Mouse (Mus musculus): Measurements from ENCODE around the gene Prss16. TPM values are rescaled to one million over a fixed set of nuclear protein-coding genes. Genes with fewer than 3 reads are reported as not detected.

The Prss16 gene
- polyA plus RNA-seq, 1 experiment from 2014 or later, result 0.14 TPM

- H3K9me3 ChIP-seq, result no peaks in the 10 kb centered on the region
- peak overlapping the region; percentile 49 for H3K9ac ChIP-seq (replicated peaks)
- no peaks in the 10 kb centered on the region for H3K27me3 ChIP-seq
- 42% methylated on average over 5 of the region's 5 CpGs for WGBS
- H3K4me2 ChIP-seq (replicated peaks), result peak overlapping the region; percentile 53
- peaks cover 20% of the 10 kb centered on the region for H3K4me1 ChIP-seq
- peak overlapping the region; percentile 46; the same call in 1 of the 2 replicates for H3K4me3 ChIP-seq
- no peak overlapping the region for H3K27ac ChIP-seq (replicated peaks)
- ATAC-seq (replicated peaks), result no peak
- no peaks in the 10 kb centered on the region for H3K36me3 ChIP-seq
These were observed 24.4 kb upstream of the Prss16 start for GRCm38 (mm10) chr13:22033741-22034442.

- no peak overlapping the region for H3K9ac ChIP-seq (replicated peaks)
- no peak for ATAC-seq (replicated peaks)
- H3K36me3 ChIP-seq, result no peaks in the 10 kb centered on the region
- no peaks in the 10 kb centered on the region for H3K9me3 ChIP-seq
- no peaks in the 10 kb centered on the region for H3K27me3 ChIP-seq
- 12% methylated on average over 4 of the region's 4 CpGs for WGBS
- no peak overlapping the region for H3K4me2 ChIP-seq (replicated peaks)
- H3K27ac ChIP-seq (replicated peaks), result no peak overlapping the region
- peaks cover 19% of the 10 kb centered on the region for H3K4me1 ChIP-seq
- H3K4me3 ChIP-seq, result no peak overlapping the region
These were observed 21.0 kb upstream of the Prss16 start for GRCm38 (mm10) chr13:22030493-22030892.

- Histone ChIP-seq H3K4me3 (no peak overlapping the region), H3K36me3 (no peaks in the 10 kb centered on the region), H3K4me1 (peaks cover 18% of the 10 kb centered on the region), H3K27ac (replicated peaks) (no peak overlapping the region), H3K9ac (replicated peaks) (no peak overlapping the region), H3K27me3 (no peaks in the 10 kb centered on the region), H3K9me3 (no peaks in the 10 kb centered on the region), H3K4me2 (replicated peaks) (no peak overlapping the region)
- 29% methylated on average over 8 of the region's 8 CpGs for WGBS
- ATAC-seq (replicated peaks), result no peak
These were observed 20.4 kb upstream of the Prss16 start for GRCm38 (mm10) chr13:22029928-22030327.

- H3K4me1 ChIP-seq, result peaks cover 11% of the 10 kb centered on the region
- no peaks in the 10 kb centered on the region for H3K27me3 ChIP-seq
- H3K9ac ChIP-seq (replicated peaks), result peak overlapping the region; percentile 64
- peak overlapping the region; percentile 80 for H3K27ac ChIP-seq (replicated peaks)
- WGBS, result under 1% methylated on average over 40 of the region's 40 CpGs
- ATAC-seq (replicated peaks), result peak; percentile 70
- peak overlapping the region; percentile 63 for H3K4me2 ChIP-seq (replicated peaks)
- no peaks in the 10 kb centered on the region for H3K36me3 ChIP-seq
- no peaks in the 10 kb centered on the region for H3K9me3 ChIP-seq
- H3K4me3 ChIP-seq, result peak overlapping the region; percentile 57
These were observed 19.3 kb upstream of the Prss16 start for GRCm38 (mm10) chr13:22028673-22029460.

- H3K4me2 ChIP-seq (replicated peaks), result peak overlapping the region; percentile 63
- peak overlapping the region; percentile 41 for H3K9ac ChIP-seq (replicated peaks)
- peaks cover 20% of the 10 kb centered on the region for H3K4me1 ChIP-seq
- H3K27me3 ChIP-seq, result no peaks in the 10 kb centered on the region
- no peaks in the 10 kb centered on the region for H3K9me3 ChIP-seq
- ATAC-seq (replicated peaks), result peak; percentile 69
- H3K4me3 ChIP-seq, result peak overlapping the region; percentile 49
- peak overlapping the region; percentile 67 for H3K27ac ChIP-seq (replicated peaks)
- no peaks in the 10 kb centered on the region for H3K36me3 ChIP-seq
- 1% methylated on average over 35 of the region's 35 CpGs for WGBS
These were observed 16.8 kb upstream of the Prss16 start for GRCm38 (mm10) chr13:22026058-22027031.

GRCm38 (mm10) chr13:22022241-22022640 is 12.7 kb upstream of the Prss16 start:
- H3K36me3 ChIP-seq, result no peaks in the 10 kb centered on the region
- peak overlapping the region; percentile 63 for H3K4me2 ChIP-seq (replicated peaks)
- peak; percentile 48 for ATAC-seq (replicated peaks)
- WGBS, result 0% methylated on average over 9 of the region's 9 CpGs
- H3K4me3 ChIP-seq, result peak overlapping the region; percentile 39
- H3K9ac ChIP-seq (replicated peaks), result no peak overlapping the region
- H3K27me3 ChIP-seq, result peaks cover 29% of the 10 kb centered on the region
- H3K4me1 ChIP-seq, result peaks cover 32% of the 10 kb centered on the region
- no peak overlapping the region for H3K27ac ChIP-seq (replicated peaks)
- no peaks in the 10 kb centered on the region for H3K9me3 ChIP-seq

- no peaks in the 10 kb centered on the region for H3K9me3 ChIP-seq
- peak overlapping the region; percentile 39 for H3K4me3 ChIP-seq
- peak overlapping the region; percentile 63 for H3K4me2 ChIP-seq (replicated peaks)
- peaks cover 32% of the 10 kb centered on the region for H3K4me1 ChIP-seq
- 0 out of 2 replicates have a peak overlapping the region, but pooled peaks have one; percentile 13 for H3K9ac ChIP-seq (replicated peaks)
- under 1% methylated on average over 11 of the region's 11 CpGs for WGBS
- no peak overlapping the region for H3K27ac ChIP-seq (replicated peaks)
- no peak for ATAC-seq (replicated peaks)
- peaks cover 34% of the 10 kb centered on the region for H3K27me3 ChIP-seq
- no peaks in the 10 kb centered on the region for H3K36me3 ChIP-seq
These were observed 12.0 kb upstream of the Prss16 start for GRCm38 (mm10) chr13:22021581-22021980.

GRCm38 (mm10) chr13:22020901-22021339 is 11.4 kb upstream of the Prss16 start:
- Histone ChIP-seq H3K4me2 (replicated peaks) (peak overlapping the region; percentile 63), H3K27me3 (peaks cover 40% of the 10 kb centered on the region), H3K9me3 (no peaks in the 10 kb centered on the region), H3K27ac (replicated peaks) (no peak overlapping the region), H3K9ac (replicated peaks) (no peak overlapping the region), H3K4me1 (peaks cover 31% of the 10 kb centered on the region), H3K4me3 (peak overlapping the region; percentile 39), H3K36me3 (no peaks in the 10 kb centered on the region)
- peak; percentile 66; the same call in 1 of the 2 replicates for ATAC-seq (replicated peaks)
- under 1% methylated on average over 8 of the region's 8 CpGs for WGBS

GRCm38 (mm10) chr13:22019934-22020835 is 10.6 kb upstream of the Prss16 start:
- Histone ChIP-seq H3K4me2 (replicated peaks) (peak overlapping the region; percentile 63), H3K36me3 (no peaks in the 10 kb centered on the region), H3K4me1 (peaks cover 26% of the 10 kb centered on the region), H3K9me3 (0 out of 2 replicates have a peak, but pooled peaks cover 2% of the 10 kb centered on the region), H3K9ac (replicated peaks) (peak overlapping the region; percentile 7; the same call in 1 of the 2 replicates), H3K4me3 (peak overlapping the region; percentile 39), H3K27me3 (peaks cover 45% of the 10 kb centered on the region), H3K27ac (replicated peaks) (no peak overlapping the region)
- no peak for ATAC-seq (replicated peaks)
- under 1% methylated on average over 44 of the region's 44 CpGs for WGBS

GRCm38 (mm10) chr13:22015479-22016450 is 6.2 kb upstream of the Prss16 start:
- Histone ChIP-seq H3K4me1 (peaks cover 18% of the 10 kb centered on the region), H3K9me3 (0 out of 2 replicates have a peak, but pooled peaks cover 3% of the 10 kb centered on the region), H3K4me2 (replicated peaks) (no peak overlapping the region), H3K27ac (replicated peaks) (no peak overlapping the region), H3K27me3 (peaks cover 80% of the 10 kb centered on the region), H3K36me3 (no peaks in the 10 kb centered on the region), H3K4me3 (no peak overlapping the region), H3K9ac (replicated peaks) (no peak overlapping the region)
- WGBS, result 14% methylated on average over 27 of the region's 27 CpGs
- ATAC-seq (replicated peaks), result peak; percentile 67; the same call in 1 of the 2 replicates
